8 mouse cellular contexts compared by ENCODE assay signal in genomic region chr5:148397911-148398310, GRCm38 (mm10). TPM values are rescaled to one million over a fixed set of nuclear protein-coding genes. Genes with fewer than 3 reads are reported as not detected.
DNase-seq lines count a peak whose midpoint lies in the region; ATAC-seq and TF ChIP-seq lines count a peak whose summit lies in the region.
"Had no signal": no experiment of that assay in that cellular context is flagged by ENCODE, and none has a peak within 500 bp of the region (broad histone marks: within the 10 kb centered on the region; RNA-seq: fewer than 3 reads in every experiment).

No protein-coding gene starts in this region.

- WGBS in kidney, embryonic 15.5 days, result 76% methylated on average over 5 of the region's 5 CpGs
- 87% methylated on average over 5 of the region's 5 CpGs for WGBS in bone marrow, adult 2 months
- WGBS in hindbrain, embryonic 16.5 days, result 57% methylated on average over 5 of the region's 5 CpGs
- WGBS in neural tube, embryonic 15.5 days, result 76% methylated on average over 5 of the region's 5 CpGs

- TF ChIP-seq POLR2A in bone marrow, adult 2 months (IDR thresholded peaks at IDR 0.05; ENCODE audit: borderline replicate concordance, control insufficient read depth, low read depth, low read length), result no peak

- no peak overlapping the region for H3K4me3 ChIP-seq in kidney, embryonic 15.5 days (replicated peaks)
- peak overlapping the region; percentile 37 for H3K4me3 ChIP-seq in bone marrow, adult 2 months (replicated peaks; ENCODE audit: control insufficient read depth, low read depth, low read length)
- no peak overlapping the region for H3K4me3 ChIP-seq in hindbrain, embryonic 16.5 days (ENCODE audit: low read length)
- no peak overlapping the region for H3K4me3 ChIP-seq in neural tube, embryonic 15.5 days (replicated peaks)

- no peaks in the 10 kb centered on the region for H3K27me3 ChIP-seq in kidney, embryonic 15.5 days
- H3K27me3 ChIP-seq in hindbrain, embryonic 16.5 days (replicated peaks; ENCODE audit: control insufficient read depth, insufficient read depth, low read length), result no peaks in the 10 kb centered on the region
- 0 out of 2 replicates have a peak, but pooled peaks cover 3% of the 10 kb centered on the region for H3K27me3 ChIP-seq in neural tube, embryonic 15.5 days (replicated peaks)

- peaks cover 20% of the 10 kb centered on the region for H3K4me1 ChIP-seq in kidney, embryonic 15.5 days
- peaks cover 3% of the 10 kb centered on the region for H3K4me1 ChIP-seq in bone marrow, adult 2 months (ENCODE audit: control insufficient read depth, insufficient read depth, low read length)
- H3K4me1 ChIP-seq in hindbrain, embryonic 16.5 days (ENCODE audit: control insufficient read depth, insufficient read depth, low read depth, low read length), result peaks cover 12% of the 10 kb centered on the region
- H3K4me1 ChIP-seq in neural tube, embryonic 15.5 days, result peaks cover 22% of the 10 kb centered on the region

- no peak overlapping the region for H3K27ac ChIP-seq in kidney, embryonic 15.5 days
- no peak overlapping the region for H3K27ac ChIP-seq in bone marrow, adult 2 months (ENCODE audit: control insufficient read depth, insufficient read depth, low read depth, low read length, poor library complexity)
- H3K27ac ChIP-seq in hindbrain, embryonic 16.5 days (ENCODE audit: low read depth, low read length), result no peak overlapping the region
- no peak overlapping the region for H3K27ac ChIP-seq in neural tube, embryonic 15.5 days (replicated peaks)

- no peak for ATAC-seq in kidney, embryonic 15.5 days (replicated peaks; ENCODE audit: low FRiP score)
- no peak for ATAC-seq in hindbrain, embryonic 16.5 days
- no peak for ATAC-seq in neural tube, embryonic 15.5 days (ENCODE audit: low FRiP score)

- H3K9ac ChIP-seq in kidney, embryonic 15.5 days, result no peak overlapping the region
- H3K9ac ChIP-seq in hindbrain, embryonic 16.5 days (ENCODE audit: low read depth, low read length), result no peak overlapping the region
- no peak overlapping the region for H3K9ac ChIP-seq in neural tube, embryonic 15.5 days (replicated peaks)

- DNase-seq in kidney, postnatal 4 days, result no peak
- no peak for DNase-seq in right cerebral cortex, postnatal 25 days
- no peak for DNase-seq in B cell, adult 2 months
- DNase-seq: cerebellum, adult 2 months had no signal

- H3K9me3 ChIP-seq in kidney, embryonic 15.5 days (replicated peaks), result no peaks in the 10 kb centered on the region
- H3K9me3 ChIP-seq in hindbrain, embryonic 16.5 days (ENCODE audit: control insufficient read depth, low read length), result no peaks in the 10 kb centered on the region
- no peaks in the 10 kb centered on the region for H3K9me3 ChIP-seq in neural tube, embryonic 15.5 days (replicated peaks)

- H3K4me2 ChIP-seq in kidney, embryonic 15.5 days, result peak overlapping the region; percentile 98; the same call in 1 of the 2 replicates
- peak overlapping the region; percentile 93 for H3K4me2 ChIP-seq in hindbrain, embryonic 16.5 days (ENCODE audit: low read length)
- peak overlapping the region; percentile 94 for H3K4me2 ChIP-seq in neural tube, embryonic 15.5 days

- peaks cover 11% of the 10 kb centered on the region; the same call in 1 of the 2 replicates for H3K36me3 ChIP-seq in kidney, embryonic 15.5 days
- no peaks in the 10 kb centered on the region for H3K36me3 ChIP-seq in hindbrain, embryonic 16.5 days (ENCODE audit: control insufficient read depth, insufficient read depth, low read length)
- no peaks in the 10 kb centered on the region for H3K36me3 ChIP-seq in neural tube, embryonic 15.5 days

- no peak for TF ChIP-seq CTCF in bone marrow, adult 2 months (IDR thresholded peaks at IDR 0.05; ENCODE audit: control insufficient read depth, insufficient read depth, low read length)

RNA-seq across cellular contexts. Expression of gene Slc7a1, which starts 1.8 kb away (rescaled TPM):
- 21.0 and 21.7 TPM in 2 replicates for polyA plus RNA-seq in kidney, embryonic 15.5 days (2015; fragmentation: Nextera tagmentation; extraction: Ambion mirVana)
- 10.6 and 12.2 TPM in 2 replicates for polyA plus RNA-seq in bone marrow, adult 2 months (2011; ENCODE audit: insufficient read depth, insufficient read length, low replicate concordance, missing spikeins)
- polyA plus RNA-seq in hindbrain, embryonic 16.5 days (2015; fragmentation: Nextera tagmentation; extraction: Ambion mirVana), result 39.0 and 48.5 TPM in 2 replicates
- polyA plus RNA-seq in neural tube, embryonic 15.5 days (2015; fragmentation: Nextera tagmentation; extraction: Ambion mirVana), result 40.0 and 43.3 TPM in 2 replicates
